In the genomic region with DNA sequence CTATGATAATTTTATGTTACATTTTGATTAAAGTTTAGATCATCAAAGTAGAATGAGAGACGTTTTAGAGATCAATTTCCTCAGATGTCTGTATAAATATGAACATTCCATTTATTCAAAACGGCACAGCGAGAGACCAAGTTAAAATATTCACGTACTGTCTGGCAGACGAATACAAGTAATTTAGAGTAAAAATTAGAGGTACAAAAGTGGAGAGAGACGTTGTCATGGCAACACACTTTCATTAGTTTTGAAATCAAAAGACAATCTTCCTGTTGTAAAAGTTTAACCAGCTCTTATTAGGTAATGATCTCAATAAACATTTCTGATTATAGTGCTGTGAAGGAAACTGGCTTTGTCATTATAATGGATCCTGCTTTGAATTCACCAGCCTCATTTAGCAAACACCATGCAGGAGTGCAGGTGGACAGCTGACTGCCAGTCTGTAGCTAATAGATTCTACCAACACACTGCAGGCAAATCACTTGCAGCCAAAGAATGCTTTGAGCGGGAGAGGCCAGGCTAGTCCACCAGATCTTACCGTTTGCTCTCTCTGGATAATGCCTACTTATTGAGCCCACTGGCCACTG, we compare ENCODE assay signal across 25 mouse cellular contexts. TPM values are rescaled to one million over a fixed set of nuclear protein-coding genes. Genes with fewer than 3 reads are reported as not detected.
A peak's percentile ranks its signal among the peaks of the same experiment; 100 is the strongest.
DNase-seq lines count a peak whose midpoint lies in the region; ATAC-seq lines count a peak whose summit lies in the region.
"Had no signal": no experiment of that assay in that cellular context is flagged by ENCODE, and none has a peak within 500 bp of the region (broad histone marks: within the 10 kb centered on the region; RNA-seq: fewer than 3 reads in every experiment).

No protein-coding gene starts in this region.

- H3K4me1 ChIP-seq in hindbrain, embryonic 11.5 days (replicated peaks; ENCODE audit: control insufficient read depth, insufficient read depth, low read length): no peaks in the 10 kb centered on the region; the same call in 1 of the 2 replicates
- H3K4me1 ChIP-seq in hindbrain, embryonic 13.5 days (replicated peaks): peaks cover 11% of the 10 kb centered on the region
- H3K4me1 ChIP-seq in forebrain, embryonic 16.5 days (replicated peaks; ENCODE audit: control insufficient read depth, insufficient read depth, low read length): peaks cover 18% of the 10 kb centered on the region
- H3K4me1 ChIP-seq in midbrain, embryonic 13.5 days (replicated peaks): peaks cover 24% of the 10 kb centered on the region
- H3K4me1 ChIP-seq: heart, embryonic 13.5 days; megakaryocyte, embryonic 14.5 days had no signal

- no peak overlapping the region for H3K9ac ChIP-seq in hindbrain, embryonic 11.5 days (ENCODE audit: low read depth, low read length)
- H3K9ac ChIP-seq in hindbrain, embryonic 13.5 days: no peak overlapping the region
- H3K9ac ChIP-seq in forebrain, embryonic 16.5 days (replicated peaks; ENCODE audit: low read depth, low read length): no peak overlapping the region
- no peak overlapping the region for H3K9ac ChIP-seq in midbrain, embryonic 13.5 days (replicated peaks)
- H3K9ac ChIP-seq: embryonic facial prominence, embryonic 13.5 days; heart, embryonic 13.5 days; limb, embryonic 12.5 days had no signal

- 0 out of 2 replicates have a peak, but pooled peaks have one; percentile 20 for ATAC-seq in hindbrain, embryonic 11.5 days (ENCODE audit: low FRiP score)
- no peak for ATAC-seq in hindbrain, embryonic 13.5 days (ENCODE audit: low FRiP score)
- ATAC-seq in forebrain, embryonic 16.5 days: peak; percentile 67
- ATAC-seq in midbrain, embryonic 13.5 days: peak; percentile 45
- ATAC-seq in megakaryocyte-erythroid progenitor cell, adult 5-6 weeks (replicated peaks; ENCODE audit: low FRiP score, low TSS enrichment, poor library complexity, severe bottlenecking): no peak

- no peak overlapping the region for H3K4me3 ChIP-seq in hindbrain, embryonic 11.5 days (ENCODE audit: low read depth, low read length)
- H3K4me3 ChIP-seq in hindbrain, embryonic 13.5 days: no peak overlapping the region
- no peak overlapping the region for H3K4me3 ChIP-seq in forebrain, embryonic 16.5 days (replicated peaks; ENCODE audit: low read length)
- H3K4me3 ChIP-seq in midbrain, embryonic 13.5 days (replicated peaks): no peak overlapping the region
- H3K4me3 ChIP-seq: embryonic facial prominence, embryonic 13.5 days; gastrocnemius, adult 2 months; heart, embryonic 13.5 days; limb, embryonic 12.5 days; megakaryocyte, embryonic 14.5 days had no signal

- H3K27ac ChIP-seq in hindbrain, embryonic 11.5 days (ENCODE audit: low read depth, low read length): no peak overlapping the region
- no peak overlapping the region for H3K27ac ChIP-seq in hindbrain, embryonic 13.5 days
- no peak overlapping the region for H3K27ac ChIP-seq in forebrain, embryonic 16.5 days (ENCODE audit: low read length)
- 0 out of 2 replicates have a peak overlapping the region, but pooled peaks have one; percentile 30 for H3K27ac ChIP-seq in midbrain, embryonic 13.5 days
- H3K27ac ChIP-seq: embryonic facial prominence, embryonic 13.5 days; gastrocnemius, adult 2 months; heart, embryonic 13.5 days; limb, embryonic 12.5 days had no signal

- no peak overlapping the region for H3K4me2 ChIP-seq in hindbrain, embryonic 11.5 days (replicated peaks; ENCODE audit: low read depth, low read length)
- H3K4me2 ChIP-seq in hindbrain, embryonic 13.5 days: no peak overlapping the region
- no peak overlapping the region for H3K4me2 ChIP-seq in forebrain, embryonic 16.5 days (ENCODE audit: low read length)
- no peak overlapping the region for H3K4me2 ChIP-seq in midbrain, embryonic 13.5 days (replicated peaks)
- H3K4me2 ChIP-seq: embryonic facial prominence, embryonic 13.5 days; heart, embryonic 13.5 days; limb, embryonic 12.5 days had no signal

- no peaks in the 10 kb centered on the region for H3K9me3 ChIP-seq in hindbrain, embryonic 11.5 days (ENCODE audit: control insufficient read depth, low read length)
- H3K9me3 ChIP-seq in hindbrain, embryonic 13.5 days: no peaks in the 10 kb centered on the region
- no peaks in the 10 kb centered on the region for H3K9me3 ChIP-seq in forebrain, embryonic 16.5 days (ENCODE audit: control insufficient read depth, low read length)
- H3K9me3 ChIP-seq in midbrain, embryonic 13.5 days: no peaks in the 10 kb centered on the region
- H3K9me3 ChIP-seq: embryonic facial prominence, embryonic 13.5 days; heart, embryonic 13.5 days; limb, embryonic 12.5 days; megakaryocyte, embryonic 14.5 days had no signal

- WGBS in hindbrain, embryonic 11.5 days: 69% methylated on average over 8 of the region's 8 CpGs
- 41% methylated on average over 8 of the region's 8 CpGs for WGBS in hindbrain, embryonic 13.5 days
- WGBS in forebrain, embryonic 16.5 days: 9% methylated on average over 8 of the region's 8 CpGs
- WGBS in midbrain, embryonic 13.5 days: 52% methylated on average over 8 of the region's 8 CpGs

- no peaks in the 10 kb centered on the region for H3K36me3 ChIP-seq in hindbrain, embryonic 11.5 days (ENCODE audit: control insufficient read depth, insufficient read depth, low read length)
- no peaks in the 10 kb centered on the region for H3K36me3 ChIP-seq in hindbrain, embryonic 13.5 days
- no peaks in the 10 kb centered on the region for H3K36me3 ChIP-seq in forebrain, embryonic 16.5 days (ENCODE audit: control insufficient read depth, insufficient read depth)
- no peaks in the 10 kb centered on the region for H3K36me3 ChIP-seq in midbrain, embryonic 13.5 days
- H3K36me3 ChIP-seq: embryonic facial prominence, embryonic 13.5 days; heart, embryonic 13.5 days; limb, embryonic 12.5 days had no signal

- no peak for DNase-seq in hindbrain, embryonic 11.5 days (ENCODE audit: low spot score)
- peak; percentile 31 for DNase-seq in brain, adult 2 months (ENCODE audit: low read depth, low spot score)
- no peak for DNase-seq in thymus, adult 18-20 months
- no peak for DNase-seq in layer of hippocampus, postnatal 36 days
- DNase-seq: cerebellum, adult 8-10 months; gastrocnemius, adult 2 months; heart, postnatal 36 days; kidney, adult 2 months; kidney, postnatal 25 days; lung, postnatal 10 days; thymus, postnatal 4 days had no signal

- no peaks in the 10 kb centered on the region for H3K27me3 ChIP-seq in hindbrain, embryonic 11.5 days (ENCODE audit: control insufficient read depth, insufficient read depth, low read length)
- no peaks in the 10 kb centered on the region for H3K27me3 ChIP-seq in hindbrain, embryonic 13.5 days
- peaks cover 3% of the 10 kb centered on the region; the same call in 1 of the 2 replicates for H3K27me3 ChIP-seq in forebrain, embryonic 16.5 days (replicated peaks; ENCODE audit: control insufficient read depth, insufficient read depth, low read length)
- no peaks in the 10 kb centered on the region for H3K27me3 ChIP-seq in midbrain, embryonic 13.5 days
- H3K27me3 ChIP-seq: embryonic facial prominence, embryonic 13.5 days; heart, embryonic 13.5 days; limb, embryonic 12.5 days; megakaryocyte, embryonic 14.5 days had no signal

RNA-seq across cellular contexts. Expression of gene Gm42906, which starts 22.6 kb away (rescaled TPM):
- not detected in 2 replicates for polyA plus RNA-seq in hindbrain, embryonic 11.5 days (2014; fragmentation: Nextera tagmentation; extraction: Ambion mirVana)
- polyA plus RNA-seq in hindbrain, embryonic 13.5 days (2015; fragmentation: Nextera tagmentation; extraction: Ambion mirVana): not detected in 2 replicates
- not detected in 2 replicates for polyA plus RNA-seq in forebrain, embryonic 16.5 days (2015; fragmentation: Nextera tagmentation; extraction: Ambion mirVana)
- not detected in 2 replicates for polyA plus RNA-seq in midbrain, embryonic 13.5 days (2015; fragmentation: Nextera tagmentation; extraction: Ambion mirVana)
- not detected for total RNA-seq in layer of hippocampus, postnatal 36 days (2021)
- not detected in 2 replicates for total RNA-seq in megakaryocyte-erythroid progenitor cell, adult 5-6 weeks (2014; fragmentation: Nextera tagmentation)
- total RNA-seq in megakaryocyte-erythroid progenitor cell, adult 5-6 weeks (2017): not detected in 2 replicates
- total RNA-seq: granulocyte monocyte progenitor cell, adult 5-6 weeks; left cerebral cortex, adult 8-10 months; MEL had no signal
- polyA plus RNA-seq: embryonic facial prominence, embryonic 13.5 days; heart, embryonic 13.5 days; kidney, adult 2 months; limb, embryonic 12.5 days; liver, embryonic 16.5 days; spleen, adult 2 months; testis, adult 2 months had no signal

Comparison
In these comparisons a context has a peak if more than half of its experiments do, and no peak if none do; other contexts are left out.
1. ATAC-seq: peak in hindbrain, embryonic 11.5 days (single experiment), forebrain, embryonic 16.5 days (single experiment) and midbrain, embryonic 13.5 days (single experiment); none in hindbrain, embryonic 13.5 days (single experiment) and megakaryocyte-erythroid progenitor cell, adult 5-6 weeks (single experiment).